Mouse (Mus musculus) spleen, adult 2 months (tissue): ENCODE measurements around the gene Dusp1.

Source experiments
- CTCF ChIP-seq: fragments of 200-500 bp; IDR thresholded peaks from 2 replicates; pipeline ENCODE4 v1.5.1; 2011; ENCODE audit warnings: mild to moderate bottlenecking, inconsistent platforms; ENCODE audit not compliant: insufficient read depth, insufficient read length, insufficient replicate concordance; ENCODE audit errors: extremely low read depth
- POLR2A ChIP-seq: fragments of 200-500 bp; IDR thresholded peaks from 2 replicates; pipeline ENCODE4 v1.6.1; 2011; ENCODE audit warnings: low read depth, low read length, inconsistent platforms

- no peak for TF ChIP-seq POLR2A
- TF ChIP-seq CTCF = no peak
Measured at GRCm38 (mm10) chr17:26598845-26599244, 36.9 kb upstream of the Dusp1 start.
